Mouse (Mus musculus) midbrain, embryonic 16.5 days (tissue): Measurements from ENCODE around the gene Msrb1. TPM values are rescaled to one million over a fixed set of nuclear protein-coding genes. Genes with fewer than 3 reads are reported as not detected.

Experiments used
- ATAC-seq: fragments of 200-750 bp; cut with Nextera tagmentation; 2 replicates; pipeline ENCODE4 v1.8.0; 2017; ENCODE audit warnings: moderate TSS enrichment
- H3K27ac ChIP-seq: fragments of 300-500 bp; sonication (generic); 2 replicates; pipeline ENCODE4 v1.5.1; 2014; ENCODE audit warnings: mild to moderate bottlenecking, low read length, mixed read lengths
- H3K27me3 ChIP-seq: fragments of 300-500 bp; sonication (generic); 2 replicates; pipeline ENCODE4 v1.6.1; 2014; ENCODE audit warnings: low read depth, low read length, mixed read lengths; ENCODE audit not compliant: control insufficient read depth, insufficient read depth
- H3K36me3 ChIP-seq: fragments of 300-500 bp; sonication (generic); 2 replicates; pipeline ENCODE4 v1.6.1; 2014; ENCODE audit warnings: mild to moderate bottlenecking, low read length, moderate library complexity, mixed read lengths; ENCODE audit not compliant: control insufficient read depth, insufficient read depth
- H3K4me1 ChIP-seq: fragments of 300-500 bp; sonication (generic); 2 replicates; pipeline ENCODE4 v1.6.1; 2014; ENCODE audit warnings: mild to moderate bottlenecking, low read length, mixed read lengths; ENCODE audit not compliant: control insufficient read depth, insufficient read depth
- H3K4me2 ChIP-seq: fragments of 300-500 bp; sonication (generic); 2 replicates; pipeline ENCODE4 v1.6.1; 2014; ENCODE audit warnings: mild to moderate bottlenecking, low read length, mixed read lengths
- H3K4me3 ChIP-seq: fragments of 300-500 bp; sonication (generic); 2 replicates; pipeline ENCODE4 v1.5.1; 2014; ENCODE audit warnings: low read depth, mild to moderate bottlenecking, low read length, moderate library complexity, mixed read lengths
- H3K9ac ChIP-seq: fragments of 300-500 bp; sonication (generic); 2 replicates; pipeline ENCODE4 v1.6.1; 2014; ENCODE audit warnings: low read depth, low read length, mixed read lengths
- H3K9me3 ChIP-seq: fragments of 300-500 bp; sonication (generic); replicated peaks from 2 replicates; pipeline ENCODE4 v1.6.1; 2014; ENCODE audit warnings: mild to moderate bottlenecking, low read length, mixed read lengths; ENCODE audit not compliant: control insufficient read depth, poor library complexity, severe bottlenecking
- WGBS: fragments of 180-500 bp; shearing (Covaris S2); extraction: QIAGEN DNeasy Blood & Tissue Kit; methylation state at CpG from one replicate; pipeline ENCODE4 v1.1.7; 2014; 5-methylcytosine and 5-hydroxymethylcytosine counted together
- polyA plus RNA-seq: library from polyadenylated mRNA; unstranded; fragments of >200 nt; fragmentation: Nextera tagmentation; extraction: Ambion mirVana; gene quantifications from 2 replicates; pipeline ENCODE4 v1.2.1, GENCODE M21; 2015

Msrb1 gene
- polyA plus RNA-seq, 1 experiment from 2014 or later: 17.5 TPM

GRCm38 (mm10) chr17:24745526-24746497, 9.4 kb downstream of the Msrb1 start:
- H3K9me3 ChIP-seq: no peaks in the 10 kb centered on the region
- ATAC-seq: peak; percentile 87
- no peak overlapping the region for H3K4me2 ChIP-seq
- WGBS: 19% methylated on average over 7 of the region's 7 CpGs
- H3K4me1 ChIP-seq: no peaks in the 10 kb centered on the region
- H3K27me3 ChIP-seq: peaks cover 13% of the 10 kb centered on the region
- no peaks in the 10 kb centered on the region; the same call in none of the 2 replicates for H3K36me3 ChIP-seq
- no peak overlapping the region for H3K4me3 ChIP-seq
- no peak overlapping the region for H3K27ac ChIP-seq
- H3K9ac ChIP-seq: no peak overlapping the region

GRCm38 (mm10) chr17:24746986-24747385, 10.5 kb downstream of the Msrb1 start:
- H3K36me3 ChIP-seq: no peaks in the 10 kb centered on the region; the same call in 1 of the 2 replicates
- no peaks in the 10 kb centered on the region for H3K4me1 ChIP-seq
- no peak overlapping the region for H3K9ac ChIP-seq
- no peak overlapping the region for H3K4me3 ChIP-seq
- ATAC-seq: no peak
- H3K27me3 ChIP-seq: peaks cover 24% of the 10 kb centered on the region
- WGBS: 61% methylated on average over 4 of the region's 4 CpGs
- H3K4me2 ChIP-seq: no peak overlapping the region
- no peak overlapping the region for H3K27ac ChIP-seq
- H3K9me3 ChIP-seq: no peaks in the 10 kb centered on the region

DNA sequence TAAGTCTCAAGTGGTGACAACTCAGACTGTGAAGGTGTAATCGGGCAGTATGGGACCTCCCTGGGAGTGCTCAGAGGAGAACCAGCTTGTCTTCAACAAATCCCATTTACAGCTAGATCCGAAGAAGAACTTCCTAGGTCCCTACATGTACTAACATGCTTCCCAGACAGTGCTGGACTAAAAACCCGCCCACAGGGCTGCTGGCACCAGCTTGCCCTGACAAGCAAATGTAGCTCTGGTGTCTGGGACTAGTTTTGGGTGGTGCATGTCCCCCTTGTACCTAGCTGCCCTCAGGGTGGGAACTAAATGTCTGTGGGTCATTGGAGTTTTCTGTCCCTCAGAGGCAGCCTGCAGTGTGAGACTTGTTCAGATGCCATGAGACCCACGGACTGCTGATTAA, 15.1 kb downstream of the Msrb1 start:
- Histone ChIP-seq H3K27me3 (peaks cover 62% of the 10 kb centered on the region), H3K9ac (no peak overlapping the region), H3K4me1 (peaks cover 11% of the 10 kb centered on the region), H3K9me3 (no peaks in the 10 kb centered on the region), H3K27ac (no peak overlapping the region), H3K4me3 (no peak overlapping the region), H3K4me2 (no peak overlapping the region), H3K36me3 (no peaks in the 10 kb centered on the region)
- WGBS: 15% methylated on average over 4 of the region's 4 CpGs
- ATAC-seq: no peak

- no peak for ATAC-seq
- H3K36me3 ChIP-seq: no peaks in the 10 kb centered on the region
- under 1% methylated on average over 68 of the region's 82 CpGs for WGBS
- peak within 1 kb of the TSS; percentile 38 for H3K4me3 ChIP-seq
- peaks cover 62% of the 10 kb centered on the region for H3K27me3 ChIP-seq
- peak within 1 kb of the TSS; percentile 79 for H3K4me2 ChIP-seq
- peak within 1 kb of the TSS; percentile 55 for H3K9ac ChIP-seq
- no peaks in the 10 kb centered on the region for H3K9me3 ChIP-seq
- no peak within 1 kb of the TSS for H3K27ac ChIP-seq
- H3K4me1 ChIP-seq: peaks cover 11% of the 10 kb centered on the region
Measured at GRCm38 (mm10) chr17:24752415-24753394, 16.3 kb downstream of the Msrb1 start, which contains the start of gene Hs3st6. Gene Hs3st6, plus strand, starts transcription at chr17:24752988.

DNA sequence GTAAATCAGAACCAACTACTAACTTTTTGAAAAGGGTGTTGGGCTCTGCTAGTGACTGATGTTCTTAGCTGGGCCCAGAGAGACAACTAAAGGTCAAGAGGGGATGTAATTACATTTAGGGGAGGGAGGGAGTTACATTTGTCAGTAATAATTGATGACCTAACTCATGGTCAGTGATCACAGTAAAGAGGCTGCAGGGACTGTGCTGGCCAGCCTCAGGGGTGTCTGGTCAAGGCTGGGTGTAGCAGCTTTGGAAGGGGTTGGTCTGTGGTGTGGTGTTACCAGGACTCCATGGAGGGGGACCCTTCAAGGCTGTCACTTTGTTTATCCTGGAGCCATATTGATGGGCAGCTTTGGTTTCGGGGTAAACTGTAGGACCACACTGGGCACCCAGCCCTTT, 21.0 kb downstream of the Msrb1 start:
- 78% methylated on average over 1 of the region's 1 CpGs for WGBS
- H3K4me1 ChIP-seq: peaks cover 8% of the 10 kb centered on the region
- H3K36me3 ChIP-seq: no peaks in the 10 kb centered on the region
- H3K4me2 ChIP-seq: no peak overlapping the region
- no peak overlapping the region for H3K27ac ChIP-seq
- H3K27me3 ChIP-seq: peaks cover 35% of the 10 kb centered on the region
- no peak overlapping the region for H3K4me3 ChIP-seq
- no peak overlapping the region for H3K9ac ChIP-seq
- no peak for ATAC-seq
- H3K9me3 ChIP-seq: no peaks in the 10 kb centered on the region

DNA sequence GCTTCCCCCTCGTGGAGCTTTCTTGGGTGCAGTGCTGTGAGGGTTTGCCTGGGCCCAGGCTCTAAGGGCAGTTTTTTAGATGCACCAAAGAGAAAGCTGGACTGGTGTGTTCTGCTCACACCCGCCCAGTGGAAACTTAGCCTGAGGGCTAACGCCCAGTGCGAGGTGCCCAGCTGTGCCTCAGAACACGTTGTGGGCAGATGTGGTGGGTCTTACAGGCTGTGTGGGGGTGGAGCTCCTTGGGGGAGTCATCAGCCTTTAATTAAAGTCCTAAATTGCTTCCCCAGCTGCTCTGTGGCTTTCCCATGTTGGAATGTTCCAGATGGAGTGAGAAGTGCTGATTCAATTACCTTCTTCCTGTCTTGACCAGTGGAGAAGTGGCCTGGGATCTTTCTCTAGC, 24.7 kb downstream of the Msrb1 start:
- Histone ChIP-seq H3K9ac (no peak overlapping the region), H3K27me3 (peaks cover under 1% of the 10 kb centered on the region), H3K4me2 (no peak overlapping the region), H3K36me3 (no peaks in the 10 kb centered on the region), H3K4me3 (no peak overlapping the region), H3K27ac (no peak overlapping the region), H3K4me1 (no peaks in the 10 kb centered on the region), H3K9me3 (no peaks in the 10 kb centered on the region)
- no peak for ATAC-seq
- 60% methylated on average over 5 of the region's 5 CpGs for WGBS

DNA sequence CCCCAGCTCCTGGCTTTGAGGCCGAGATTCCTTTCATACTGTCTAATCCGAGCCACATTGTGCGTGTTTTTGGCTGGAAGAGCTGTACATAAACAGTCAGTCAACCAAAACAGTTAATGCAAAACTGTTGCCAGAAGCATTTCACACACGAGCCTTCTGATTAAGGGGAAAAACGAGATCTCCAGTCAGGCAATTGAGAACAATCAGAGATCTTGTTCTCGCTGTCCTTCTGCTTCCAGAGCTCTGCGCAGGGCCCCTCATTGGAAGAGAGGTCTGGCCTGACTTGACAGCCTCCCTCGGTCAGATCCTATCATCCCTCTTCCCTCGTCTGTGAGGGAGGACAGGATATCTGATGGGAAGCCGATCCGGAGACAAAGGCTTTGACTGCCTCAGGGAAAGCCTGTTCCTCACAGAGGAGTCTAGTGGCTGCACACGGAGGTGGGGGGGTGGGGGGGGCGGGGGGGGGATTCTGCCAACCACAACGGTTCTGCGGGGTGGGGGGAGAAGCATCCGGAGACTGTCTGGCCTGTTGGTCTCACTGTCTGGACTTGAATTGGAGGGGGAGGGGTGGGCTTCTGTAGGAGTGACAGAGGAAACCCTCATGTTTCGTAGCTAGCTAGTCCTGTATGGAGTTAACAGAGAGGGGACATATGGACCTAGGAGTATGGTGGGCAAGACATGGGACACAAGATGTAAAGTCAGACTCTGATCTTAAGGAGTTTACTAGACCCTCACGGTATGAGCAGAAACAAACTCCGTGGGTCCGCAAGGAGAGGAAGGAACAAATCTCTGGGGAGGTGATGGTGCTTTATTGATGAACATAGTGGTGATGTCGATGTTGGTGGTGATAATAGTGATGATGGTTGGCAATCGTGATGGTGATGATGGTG, 28.8 kb downstream of the Msrb1 start:
- Histone ChIP-seq H3K27me3 (no peaks in the 10 kb centered on the region; the same call in 1 of the 2 replicates), H3K4me1 (no peaks in the 10 kb centered on the region), H3K9me3 (no peaks in the 10 kb centered on the region), H3K36me3 (no peaks in the 10 kb centered on the region), H3K27ac (no peak overlapping the region), H3K9ac (no peak overlapping the region), H3K4me3 (no peak overlapping the region), H3K4me2 (no peak overlapping the region)
- WGBS: 49% methylated on average over 21 of the region's 22 CpGs
- no peak for ATAC-seq

DNA sequence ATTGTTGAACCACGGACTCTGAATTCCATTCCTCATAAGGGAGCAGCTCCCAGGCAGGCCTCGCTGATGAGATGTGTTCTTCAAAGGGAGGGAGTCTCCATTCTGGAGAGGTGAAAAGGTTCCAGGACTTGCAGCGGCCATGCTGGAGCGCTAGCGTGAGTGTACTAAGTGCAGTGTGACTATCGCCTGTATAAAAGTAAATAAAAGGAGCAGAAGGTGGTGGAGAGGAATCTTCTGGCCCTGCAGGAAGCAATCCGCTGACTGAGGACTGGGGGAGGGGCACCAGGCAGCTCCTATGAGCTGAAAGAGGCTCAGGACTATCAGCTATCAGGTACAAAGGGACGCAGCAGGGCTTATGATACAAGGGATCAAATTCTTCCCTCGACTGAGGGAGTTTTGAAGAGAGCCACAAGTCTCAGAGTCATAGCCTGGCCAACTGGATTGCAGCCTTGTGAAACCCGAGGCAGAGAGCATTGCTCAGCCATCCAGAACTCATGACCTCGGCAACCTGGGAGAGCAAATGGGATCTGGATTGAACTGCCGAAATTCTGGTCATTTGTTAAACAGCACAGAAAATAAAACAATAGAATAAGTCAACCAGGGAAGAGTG, 29.9 kb downstream of the Msrb1 start:
- H3K36me3 ChIP-seq: no peaks in the 10 kb centered on the region
- no peak overlapping the region for H3K27ac ChIP-seq
- H3K27me3 ChIP-seq: no peaks in the 10 kb centered on the region; the same call in 1 of the 2 replicates
- H3K9me3 ChIP-seq: no peaks in the 10 kb centered on the region
- 21% methylated on average over 12 of the region's 12 CpGs for WGBS
- H3K9ac ChIP-seq: no peak overlapping the region
- no peak for ATAC-seq
- no peak overlapping the region for H3K4me3 ChIP-seq
- H3K4me2 ChIP-seq: no peak overlapping the region
- H3K4me1 ChIP-seq: no peaks in the 10 kb centered on the region
